ENCODE assay signal across 32 mouse cellular contexts in genomic region chr5:57837150-57837549, GRCm38 (mm10).
A peak's percentile ranks its signal among the peaks of the same experiment; 100 is the strongest.
DNase-seq lines count a peak whose midpoint lies in the region; ATAC-seq lines count a peak whose summit lies in the region.
"Had no signal": no experiment of that assay in that cellular context is flagged by ENCODE, and none has a peak within 500 bp of the region (broad histone marks: within the 10 kb centered on the region; RNA-seq: fewer than 3 reads in every experiment).

No protein-coding gene starts in this region.

- DNase-seq in kidney, adult 11 months: peak; percentile 33
- DNase-seq in kidney, adult 18-20 months: peak; percentile 7
- peak; percentile 31 to 57 for DNase-seq in kidney, postnatal 36 days
- no peak for DNase-seq in ovary, adult 18-20 months (ENCODE audit: low spot score)
- DNase-seq in right cerebral cortex, postnatal 36 days (ENCODE audit: low spot score in 2 of 2): no peak
- DNase-seq in retina, embryonic 14.5 days (ENCODE audit: low spot score): no peak
- DNase-seq: adrenal gland, adult 2 months; adrenal gland, postnatal 36 days; cerebellum, adult 18-20 months; cerebellum, postnatal 10 days; gastrocnemius, postnatal 10 days; heart, adult 11 months; heart, postnatal 10 days; liver, postnatal 0 days; lung, postnatal 4 days; right cerebral cortex, adult 18-20 months; right cerebral cortex, postnatal 4 days; thymus, postnatal 4 days had no signal

- no peaks in the 10 kb centered on the region for H3K4me1 ChIP-seq in kidney, embryonic 14.5 days (ENCODE audit: control insufficient read depth, insufficient read depth, low read length)
- 0 out of 2 replicates have a peak, but pooled peaks cover 5% of the 10 kb centered on the region for H3K4me1 ChIP-seq in kidney, embryonic 16.5 days (ENCODE audit: insufficient read depth, low read length)
- H3K4me1 ChIP-seq: forebrain, embryonic 10.5 days; intestine, embryonic 15.5 days had no signal

- no peaks in the 10 kb centered on the region for H3K9me3 ChIP-seq in kidney, embryonic 14.5 days (ENCODE audit: control insufficient read depth, low read length)
- H3K9me3 ChIP-seq in kidney, embryonic 16.5 days (ENCODE audit: low read length): no peaks in the 10 kb centered on the region
- H3K9me3 ChIP-seq: embryonic facial prominence, embryonic 13.5 days; forebrain, embryonic 10.5 days; heart, embryonic 10.5 days; intestine, embryonic 15.5 days; limb, embryonic 12.5 days; megakaryocyte, embryonic 14.5 days; midbrain, embryonic 13.5 days; neural tube, embryonic 15.5 days had no signal

- H3K4me3 ChIP-seq in kidney, embryonic 14.5 days (ENCODE audit: low read length): no peak overlapping the region
- no peak overlapping the region for H3K4me3 ChIP-seq in kidney, embryonic 16.5 days (ENCODE audit: low read length)
- H3K4me3 ChIP-seq: embryonic facial prominence, embryonic 13.5 days; forebrain, embryonic 10.5 days; heart, embryonic 10.5 days; intestine, embryonic 15.5 days; left cerebral cortex, adult 2 months; limb, embryonic 12.5 days; megakaryocyte, embryonic 14.5 days; midbrain, embryonic 13.5 days; neural tube, embryonic 15.5 days had no signal

- ATAC-seq in kidney, embryonic 14.5 days (ENCODE audit: low FRiP score, low TSS enrichment): no peak
- ATAC-seq in kidney, embryonic 16.5 days (ENCODE audit: low FRiP score, low TSS enrichment): peak; percentile 97
- ATAC-seq: forebrain, embryonic 16.5 days; hindbrain, postnatal 0 days; intestine, embryonic 15.5 days; liver, postnatal 0 days; lung, postnatal 0 days; midbrain, embryonic 13.5 days had no signal

- H3K9ac ChIP-seq in kidney, embryonic 14.5 days (ENCODE audit: low read depth, low read length): no peak overlapping the region
- H3K9ac ChIP-seq in kidney, embryonic 16.5 days (replicated peaks; ENCODE audit: low read length): no peak overlapping the region
- H3K9ac ChIP-seq: embryonic facial prominence, embryonic 13.5 days; intestine, embryonic 15.5 days; limb, embryonic 12.5 days; liver, postnatal 0 days; midbrain, embryonic 13.5 days; neural tube, embryonic 15.5 days had no signal

- no peaks in the 10 kb centered on the region for H3K27me3 ChIP-seq in kidney, embryonic 14.5 days (ENCODE audit: control insufficient read depth, insufficient read depth, low read length)
- no peaks in the 10 kb centered on the region for H3K27me3 ChIP-seq in kidney, embryonic 16.5 days (ENCODE audit: insufficient read depth, low read length)
- H3K27me3 ChIP-seq: embryonic facial prominence, embryonic 13.5 days; intestine, embryonic 15.5 days; limb, embryonic 12.5 days; megakaryocyte, embryonic 14.5 days; midbrain, embryonic 13.5 days; neural tube, embryonic 15.5 days had no signal

- H3K27ac ChIP-seq in kidney, embryonic 14.5 days (ENCODE audit: low read depth, low read length): no peak overlapping the region
- H3K27ac ChIP-seq in kidney, embryonic 16.5 days (ENCODE audit: low read length): peak overlapping the region; percentile 44
- H3K27ac ChIP-seq: embryonic facial prominence, embryonic 13.5 days; forebrain, embryonic 10.5 days; heart, embryonic 10.5 days; hindbrain, postnatal 0 days; intestine, embryonic 15.5 days; left cerebral cortex, adult 2 months; limb, embryonic 12.5 days; midbrain, embryonic 13.5 days; neural tube, embryonic 15.5 days had no signal

- H3K36me3 ChIP-seq in kidney, embryonic 14.5 days (ENCODE audit: control insufficient read depth, insufficient read depth, low read length): no peaks in the 10 kb centered on the region
- H3K36me3 ChIP-seq in kidney, embryonic 16.5 days (ENCODE audit: insufficient read depth, low read length): no peaks in the 10 kb centered on the region
- H3K36me3 ChIP-seq: embryonic facial prominence, embryonic 13.5 days; forebrain, embryonic 10.5 days; heart, embryonic 10.5 days; intestine, embryonic 15.5 days; limb, embryonic 12.5 days; midbrain, embryonic 13.5 days; neural tube, embryonic 15.5 days had no signal

- H3K4me2 ChIP-seq in kidney, embryonic 14.5 days (replicated peaks; ENCODE audit: low read depth, low read length): no peak overlapping the region
- no peak overlapping the region for H3K4me2 ChIP-seq in kidney, embryonic 16.5 days (replicated peaks; ENCODE audit: low read depth, low read length)
- H3K4me2 ChIP-seq: embryonic facial prominence, embryonic 13.5 days; intestine, embryonic 15.5 days; limb, embryonic 12.5 days; midbrain, embryonic 13.5 days; neural tube, embryonic 15.5 days had no signal

- 49% methylated on average over 2 of the region's 2 CpGs for WGBS in kidney, embryonic 14.5 days
- 40% methylated on average over 2 of the region's 2 CpGs for WGBS in kidney, embryonic 16.5 days

Comparison
In these comparisons a context has a peak if more than half of its experiments do, and no peak if none do; other contexts are left out.
1. DNase-seq: peak in kidney, adult 11 months (single experiment), kidney, adult 18-20 months (single experiment) and kidney, postnatal 36 days (2 of 2); none in ovary, adult 18-20 months (single experiment), right cerebral cortex, postnatal 36 days (0 of 2) and retina, embryonic 14.5 days (single experiment).